Mouse (Mus musculus) intestine, embryonic 14.5 days (tissue): ENCODE measurements around the gene Sema3f. TPM values are rescaled to one million over a fixed set of nuclear protein-coding genes. Genes with fewer than 3 reads are reported as not detected.

Experiments used
- ATAC-seq: fragments of 200-750 bp; cut with Nextera tagmentation; replicated peaks from 2 replicates; pipeline ENCODE4 v1.8.0; 2017; ENCODE audit warnings: low read depth, moderate number of reproducible peaks, moderate TSS enrichment, moderate library complexity; ENCODE audit not compliant: low FRiP score, low TSS enrichment
- DNase-seq: peaks from one replicate; pipeline ENCODE4 v3.0.0-alpha.2; 2018; ENCODE audit warnings: low spot score
- H3K27ac ChIP-seq: fragments of 300-500 bp; sonication (generic); 2 replicates; pipeline ENCODE4 v1.5.1; 2014; ENCODE audit warnings: low read depth, mild to moderate bottlenecking, control low read depth
- H3K27me3 ChIP-seq: fragments of 300-500 bp; sonication (generic); replicated peaks from 2 replicates; pipeline ENCODE4 v1.6.1; 2014; ENCODE audit warnings: low read length, control low read depth; ENCODE audit not compliant: control insufficient read depth, insufficient read depth
- H3K36me3 ChIP-seq: fragments of 300-500 bp; sonication (generic); 2 replicates; pipeline ENCODE4 v1.6.1; 2014; ENCODE audit warnings: low read length, control low read depth; ENCODE audit not compliant: control insufficient read depth, insufficient read depth
- H3K4me1 ChIP-seq: fragments of 300-500 bp; sonication (generic); replicated peaks from 2 replicates; pipeline ENCODE4 v1.6.1; 2014; ENCODE audit warnings: low read length, control low read depth, mixed read lengths; ENCODE audit not compliant: control insufficient read depth, insufficient read depth
- H3K4me2 ChIP-seq: fragments of 300-500 bp; sonication (generic); 2 replicates; pipeline ENCODE4 v1.6.1; 2014; ENCODE audit warnings: low read length
- H3K4me3 ChIP-seq: fragments of 300-500 bp; sonication (generic); 2 replicates; pipeline ENCODE4 v1.5.1; 2014; ENCODE audit warnings: low read depth, low read length, control low read depth, mixed read lengths
- H3K9ac ChIP-seq: fragments of 300-500 bp; sonication (generic); 2 replicates; pipeline ENCODE4 v1.6.1; 2014; ENCODE audit warnings: mild to moderate bottlenecking, low read length
- H3K9me3 ChIP-seq: fragments of 300-500 bp; sonication (generic); 2 replicates; pipeline ENCODE4 v1.6.1; 2016; ENCODE audit warnings: low read length, control low read depth; ENCODE audit not compliant: control insufficient read depth
- WGBS: fragments of 180-500 bp; shearing (Covaris S2); extraction: QIAGEN DNeasy Blood & Tissue Kit; methylation state at CpG from one replicate; pipeline ENCODE4 v1.1.7; 2014; 5-methylcytosine and 5-hydroxymethylcytosine counted together
- polyA plus RNA-seq: library from polyadenylated mRNA; unstranded; fragments of >200 nt; fragmentation: Nextera tagmentation; extraction: Ambion mirVana; gene quantifications from 2 replicates; pipeline ENCODE4 v1.2.1, GENCODE M21; 2014

The Sema3f gene
- polyA plus RNA-seq, 1 experiment from 2014 or later = 16.3 TPM

GRCm38 (mm10) chr9:107738020-107738840, 28.0 kb upstream of the Sema3f start:
- 19% methylated on average over 7 of the region's 7 CpGs for WGBS
- H3K4me2 ChIP-seq = no peak overlapping the region

DNA sequence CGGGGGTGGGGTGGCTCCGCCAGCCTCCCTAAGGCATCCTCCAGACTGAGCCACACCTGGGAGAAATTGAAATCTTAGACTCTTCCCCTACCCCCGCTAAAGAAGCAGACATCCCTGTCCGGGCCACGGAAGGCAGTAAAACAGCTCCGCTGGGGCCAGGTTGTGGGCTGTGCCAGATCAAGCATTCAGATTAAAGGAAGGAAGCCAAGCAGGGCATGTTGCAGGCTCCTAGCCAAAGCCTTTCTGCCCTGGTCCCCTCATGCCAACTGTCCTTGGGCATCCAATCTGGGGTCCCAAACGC, 25.9 kb upstream of the Sema3f start:
- Histone ChIP-seq H3K9ac (no peak overlapping the region), H3K4me2 (peak overlapping the region; percentile 34), H3K4me3 (no peak overlapping the region), H3K36me3 (peaks cover 30% of the 10 kb centered on the region), H3K27ac (no peak overlapping the region), H3K4me1 (peaks cover 26% of the 10 kb centered on the region), H3K27me3 (peaks cover 5% of the 10 kb centered on the region; the same call in 1 of the 2 replicates), H3K9me3 (no peaks in the 10 kb centered on the region)
- WGBS = 3% methylated on average over 7 of the region's 7 CpGs
- no peak for DNase-seq
- ATAC-seq = no peak

More at GRCm38 (mm10) chr9:107738020-107738840, 28.0 kb upstream of the Sema3f start:
- Histone ChIP-seq H3K9ac (no peak overlapping the region), H3K4me3 (no peak overlapping the region), H3K27me3 (peaks cover 5% of the 10 kb centered on the region; the same call in 1 of the 2 replicates), H3K27ac (no peak overlapping the region; the same call in 1 of the 2 replicates), H3K36me3 (peaks cover 51% of the 10 kb centered on the region), H3K9me3 (no peaks in the 10 kb centered on the region), H3K4me1 (peaks cover 26% of the 10 kb centered on the region)
- ATAC-seq (peak; percentile 69), DNase-seq (peak; percentile 99)

DNA sequence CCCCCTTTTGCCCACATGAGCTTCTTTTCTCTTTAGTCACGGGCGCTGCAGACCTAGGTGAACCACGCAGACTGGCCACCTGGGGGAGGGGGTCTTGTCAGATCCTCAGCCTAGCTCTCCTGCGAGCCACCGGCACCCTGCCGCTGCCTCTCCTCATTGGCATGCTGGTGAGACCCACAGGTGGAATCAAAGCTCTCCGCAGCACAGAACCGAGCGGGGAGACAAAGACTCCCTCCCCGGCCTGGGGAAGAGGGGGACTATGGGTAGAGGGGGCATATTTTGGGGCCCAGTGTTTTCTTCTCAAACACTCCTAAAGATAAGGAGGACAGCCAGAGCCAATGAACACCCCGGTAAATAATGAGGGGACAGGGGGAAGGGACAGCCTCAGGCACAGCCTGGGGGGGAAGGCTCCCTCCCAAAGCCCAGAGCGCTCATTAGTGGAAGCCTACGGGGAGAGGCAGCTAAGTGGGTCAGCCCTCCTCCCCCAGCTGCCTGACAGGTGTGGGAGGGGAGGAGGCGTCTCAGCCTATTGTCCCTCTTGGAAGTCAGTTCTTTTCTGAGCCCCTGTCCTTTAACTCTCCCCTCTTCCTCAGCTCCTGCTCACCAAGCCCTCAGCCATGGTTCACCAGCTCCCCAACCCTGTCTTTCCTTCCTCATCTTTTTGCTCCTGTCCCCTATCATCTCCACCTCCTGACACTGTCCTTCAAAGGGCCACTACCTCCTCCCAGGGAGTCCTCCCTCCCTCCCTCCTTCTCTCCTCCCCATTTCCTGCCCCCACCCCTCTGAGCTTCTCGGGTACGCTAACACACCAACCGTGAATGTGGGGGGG, 25.3 kb upstream of the Sema3f start:
- no peak for DNase-seq
- H3K4me1 ChIP-seq = peaks cover 26% of the 10 kb centered on the region
- 8% methylated on average over 17 of the region's 17 CpGs for WGBS
- H3K27ac ChIP-seq = no peak overlapping the region
- no peaks in the 10 kb centered on the region for H3K9me3 ChIP-seq
- ATAC-seq = no peak
- peaks cover 5% of the 10 kb centered on the region; the same call in 1 of the 2 replicates for H3K27me3 ChIP-seq
- no peak overlapping the region for H3K4me3 ChIP-seq
- H3K9ac ChIP-seq = no peak overlapping the region
- H3K36me3 ChIP-seq = peaks cover 25% of the 10 kb centered on the region
- peak overlapping the region; percentile 34 for H3K4me2 ChIP-seq

- Histone ChIP-seq H3K36me3 (peaks cover 15% of the 10 kb centered on the region), H3K4me2 (no peak overlapping the region), H3K9me3 (no peaks in the 10 kb centered on the region), H3K4me1 (peaks cover 26% of the 10 kb centered on the region), H3K4me3 (no peak overlapping the region), H3K27me3 (peaks cover 5% of the 10 kb centered on the region; the same call in 1 of the 2 replicates), H3K27ac (no peak overlapping the region), H3K9ac (no peak overlapping the region)
- no peak for ATAC-seq
- WGBS = 22% methylated on average over 7 of the region's 7 CpGs
- DNase-seq = no peak
These were observed 24.3 kb upstream of the Sema3f start for GRCm38 (mm10) chr9:107734567-107734971.

DNA sequence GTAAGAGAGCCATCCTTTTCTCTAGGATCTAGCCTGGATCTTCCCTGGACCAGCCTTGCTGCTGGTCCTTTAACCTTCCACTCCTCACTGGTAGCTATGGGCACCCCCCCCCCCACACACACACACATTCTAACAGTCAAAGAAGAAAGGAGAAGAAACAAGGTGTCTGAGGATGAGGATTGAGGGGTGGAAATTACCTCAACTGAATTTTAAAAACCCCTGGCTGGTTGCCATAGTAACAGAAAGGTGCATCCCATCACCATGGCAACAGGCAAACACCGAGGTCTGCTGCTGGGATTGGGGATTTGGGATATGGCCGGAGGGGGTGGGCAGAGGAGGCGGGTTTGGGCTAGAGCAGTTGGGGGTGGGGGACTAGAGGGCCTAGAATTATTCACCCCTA, 19.4 kb upstream of the Sema3f start:
- H3K4me1 ChIP-seq = peaks cover 12% of the 10 kb centered on the region
- ATAC-seq (no peak), DNase-seq (no peak)
- H3K4me2 ChIP-seq = no peak overlapping the region
- no peak overlapping the region for H3K4me3 ChIP-seq
- WGBS = 41% methylated on average over 3 of the region's 3 CpGs
- H3K9me3 ChIP-seq = no peaks in the 10 kb centered on the region
- H3K27me3 ChIP-seq = no peaks in the 10 kb centered on the region
- H3K27ac ChIP-seq = no peak overlapping the region
- no peaks in the 10 kb centered on the region for H3K36me3 ChIP-seq
- no peak overlapping the region for H3K9ac ChIP-seq

- ATAC-seq (no peak), DNase-seq (no peak)
- no peaks in the 10 kb centered on the region for H3K27me3 ChIP-seq
- no peak overlapping the region for H3K9ac ChIP-seq
- WGBS = 53% methylated on average over 6 of the region's 6 CpGs
- H3K4me2 ChIP-seq = no peak overlapping the region
- H3K36me3 ChIP-seq = no peaks in the 10 kb centered on the region
- no peaks in the 10 kb centered on the region for H3K9me3 ChIP-seq
- no peak overlapping the region for H3K27ac ChIP-seq
- peaks cover 9% of the 10 kb centered on the region for H3K4me1 ChIP-seq
- H3K4me3 ChIP-seq = no peak overlapping the region
These were observed 18.8 kb upstream of the Sema3f start for GRCm38 (mm10) chr9:107728919-107729670.

DNA sequence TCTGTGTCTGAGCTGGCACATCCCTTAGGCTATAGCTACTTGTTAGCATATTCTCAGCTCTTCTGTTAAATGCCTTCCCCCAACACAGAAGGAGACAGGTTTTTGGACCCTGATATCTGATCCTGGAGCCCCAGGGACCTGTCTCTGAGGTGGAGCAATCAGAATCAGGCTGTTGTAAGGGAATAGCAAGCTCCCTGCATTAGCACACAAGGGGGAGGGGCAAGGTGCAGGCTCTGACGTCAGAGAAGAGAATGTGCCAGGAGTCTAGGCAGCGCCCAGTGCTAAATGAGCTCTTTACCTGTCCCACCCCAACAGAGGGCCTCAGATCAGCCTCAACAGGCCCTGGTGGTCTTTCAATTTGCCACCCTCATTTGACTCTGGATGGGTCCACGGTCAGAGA, 16.8 kb upstream of the Sema3f start:
- DNase-seq (no peak), ATAC-seq (no peak)
- H3K36me3 ChIP-seq = no peaks in the 10 kb centered on the region
- peaks cover 24% of the 10 kb centered on the region for H3K4me1 ChIP-seq
- no peaks in the 10 kb centered on the region for H3K27me3 ChIP-seq
- H3K27ac ChIP-seq = no peak overlapping the region
- no peak overlapping the region for H3K9ac ChIP-seq
- H3K9me3 ChIP-seq = no peaks in the 10 kb centered on the region
- no peak overlapping the region for H3K4me2 ChIP-seq
- no peak overlapping the region for H3K4me3 ChIP-seq
- 53% methylated on average over 3 of the region's 3 CpGs for WGBS

DNA sequence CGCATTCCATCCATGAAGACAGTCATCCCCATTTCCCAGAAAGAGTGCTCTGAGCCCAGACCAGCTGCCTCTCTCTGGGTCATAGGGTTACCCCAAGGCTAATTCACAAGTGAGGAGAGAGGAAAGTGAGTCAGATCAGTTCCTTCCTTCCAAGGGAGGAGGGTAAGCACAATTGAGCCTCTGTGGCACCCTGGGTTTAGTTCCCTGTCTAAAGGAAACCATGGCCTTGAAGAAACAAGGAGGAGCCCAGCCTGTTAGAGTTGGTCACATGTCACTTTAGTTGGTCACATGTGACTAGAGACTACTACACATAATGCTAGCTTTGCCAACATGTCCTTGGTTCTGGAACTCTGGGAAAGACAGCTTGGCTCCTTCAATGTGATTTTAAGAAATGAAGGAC, 14.5 kb upstream of the Sema3f start:
- H3K9ac ChIP-seq = no peak overlapping the region
- ATAC-seq = no peak
- H3K36me3 ChIP-seq = no peaks in the 10 kb centered on the region
- no peaks in the 10 kb centered on the region for H3K9me3 ChIP-seq
- H3K27ac ChIP-seq = peak overlapping the region; percentile 1; the same call in 1 of the 2 replicates
- no peaks in the 10 kb centered on the region for H3K27me3 ChIP-seq
- peaks cover 24% of the 10 kb centered on the region for H3K4me1 ChIP-seq
- H3K4me2 ChIP-seq = no peak overlapping the region
- no peak for DNase-seq
- 79% methylated on average over 1 of the region's 1 CpGs for WGBS
- H3K4me3 ChIP-seq = no peak overlapping the region
